Mouse (Mus musculus) lung, adult 2 months (tissue): ENCODE results near the gene Pgghg. TPM values are rescaled to one million over a fixed set of nuclear protein-coding genes. Genes with fewer than 3 reads are reported as not detected.

Source experiments
- DNase-seq: peaks from one replicate; pipeline ENCODE4 v3.0.0; 2022
- H3K4me1 ChIP-seq: fragments of 200-500 bp; 2 replicates; pipeline ENCODE4 v1.6.1; 2011; ENCODE audit warnings: low read length; ENCODE audit not compliant: control insufficient read depth, insufficient read depth
- H3K4me3 ChIP-seq: fragments of 200-500 bp; replicated peaks from 2 replicates; pipeline ENCODE3; 2011; ENCODE audit warnings: low read depth, mild to moderate bottlenecking, control low read depth, low read length; ENCODE audit errors: extremely low read depth
- CTCF ChIP-seq: fragments of 200-500 bp; IDR thresholded peaks from 2 replicates; pipeline ENCODE4 v1.5.1; 2011; ENCODE audit warnings: mild to moderate bottlenecking, low read length, control low read depth; ENCODE audit not compliant: insufficient read depth
- POLR2A ChIP-seq: fragments of 200-500 bp; IDR thresholded peaks from 2 replicates; pipeline ENCODE4 v1.6.1; 2011; ENCODE audit warnings: low read depth, mild to moderate bottlenecking, control low read depth, low read length, borderline replicate concordance; ENCODE audit errors: extremely low read depth
- WGBS: fragments of 180-500 bp; shearing (Covaris S2); methylation state at CpG from one replicate; pipeline ENCODE4 v1.1.7; 2018; 5-methylcytosine and 5-hydroxymethylcytosine counted together
- polyA plus RNA-seq: library from polyadenylated mRNA; depleted of rRNA; stranded (reverse); fragments of >200 nt; gene quantifications from 2 replicates; pipeline ENCODE4 v1.2.3, GENCODE M21; 2012

Gene Pgghg
- polyA plus RNA-seq, 1 experiment, result 39.3 TPM

GRCm38 (mm10) chr7:140921225-140921975 is 19.8 kb upstream of the Pgghg start:
- no peak overlapping the region for H3K4me3 ChIP-seq
- 31% methylated on average over 22 of the region's 22 CpGs for WGBS
- TF ChIP-seq CTCF (no peak), POLR2A (no peak)
- DNase-seq, result no peak
- H3K4me1 ChIP-seq, result peaks cover 10% of the 10 kb centered on the region

- H3K4me3 ChIP-seq, result peak overlapping the region; percentile 31
Measured at GRCm38 (mm10) chr7:140922398-140923069, 18.7 kb upstream of the Pgghg start.

GRCm38 (mm10) chr7:140923070-140923775 is 18.0 kb upstream of the Pgghg start:
- no peak for DNase-seq

More at GRCm38 (mm10) chr7:140922398-140923069, 18.7 kb upstream of the Pgghg start:
- under 1% methylated on average over 49 of the region's 49 CpGs for WGBS
- peaks cover 10% of the 10 kb centered on the region for H3K4me1 ChIP-seq
- TF ChIP-seq CTCF (no peak), POLR2A (no peak)
- DNase-seq, result no peak

GRCm38 (mm10) chr7:140927181-140927580 is 14.0 kb upstream of the Pgghg start:
- Histone ChIP-seq H3K4me1 (peaks cover 7% of the 10 kb centered on the region), H3K4me3 (no peak overlapping the region)
- 87% methylated on average over 6 of the region's 6 CpGs for WGBS
- TF ChIP-seq CTCF (no peak), POLR2A (no peak)
- DNase-seq, result no peak

More at GRCm38 (mm10) chr7:140923070-140923775, 18.0 kb upstream of the Pgghg start:
- peaks cover 10% of the 10 kb centered on the region for H3K4me1 ChIP-seq
- H3K4me3 ChIP-seq, result no peak overlapping the region
- 23% methylated on average over 30 of the region's 30 CpGs for WGBS
- no peak for TF ChIP-seq POLR2A
- TF ChIP-seq CTCF, result no peak

GRCm38 (mm10) chr7:140938436-140938835 is 2.8 kb upstream of the Pgghg start:
- Histone ChIP-seq H3K4me1 (peaks cover 11% of the 10 kb centered on the region), H3K4me3 (no peak overlapping the region)
- TF ChIP-seq CTCF (0 out of 2 replicates have a peak, but pooled peaks have one; percentile 15), POLR2A (no peak)
- 54% methylated on average over 3 of the region's 3 CpGs for WGBS
- DNase-seq, result no peak

GRCm38 (mm10) chr7:140938896-140939295 is 2.3 kb upstream of the Pgghg start:
- WGBS, result 55% methylated on average over 2 of the region's 2 CpGs
- no peak for TF ChIP-seq POLR2A
- TF ChIP-seq CTCF, result no peak
- Histone ChIP-seq H3K4me3 (no peak overlapping the region), H3K4me1 (peaks cover 11% of the 10 kb centered on the region)
- DNase-seq, result no peak

- no peak overlapping the region for H3K4me3 ChIP-seq
- TF ChIP-seq CTCF (no peak), POLR2A (peak; percentile 27; the same call in 1 of the 2 replicates)
- H3K4me1 ChIP-seq, result peaks cover 11% of the 10 kb centered on the region
- no peak for DNase-seq
- whole genome bisulfite sequencing, result 37% methylated on average over 8 of the region's 8 CpGs
Measured at GRCm38 (mm10) chr7:140939669-140940171, 1.5 kb upstream of the Pgghg start.

- TF ChIP-seq POLR2A (no peak), CTCF (no peak)
- no peak for DNase-seq
- peaks cover 21% of the 10 kb centered on the region for H3K4me1 ChIP-seq
- 33% methylated on average over 9 of the region's 9 CpGs for WGBS
- H3K4me3 ChIP-seq, result peak overlapping the region; percentile 95
Measured at GRCm38 (mm10) chr7:140942341-140942740, 1.1 kb downstream of the Pgghg start.

- H3K4me3 ChIP-seq, result peak overlapping the region; percentile 4
- DNase-seq, result no peak
- WGBS, result 75% methylated on average over 10 of the region's 10 CpGs
- H3K4me1 ChIP-seq, result peaks cover 23% of the 10 kb centered on the region
- TF ChIP-seq CTCF, result no peak
- no peak for TF ChIP-seq POLR2A
Measured at GRCm38 (mm10) chr7:140942811-140943210, 1.6 kb downstream of the Pgghg start.

GRCm38 (mm10) chr7:140943356-140943755 is 2.2 kb downstream of the Pgghg start:
- WGBS, result 58% methylated on average over 4 of the region's 4 CpGs
- H3K4me3 ChIP-seq, result no peak overlapping the region
- H3K4me1 ChIP-seq, result peaks cover 25% of the 10 kb centered on the region
- TF ChIP-seq CTCF, result no peak
- no peak for TF ChIP-seq POLR2A
- DNase-seq, result no peak
